ENCODE assay signal across 9 mouse cellular contexts in the genomic region with DNA sequence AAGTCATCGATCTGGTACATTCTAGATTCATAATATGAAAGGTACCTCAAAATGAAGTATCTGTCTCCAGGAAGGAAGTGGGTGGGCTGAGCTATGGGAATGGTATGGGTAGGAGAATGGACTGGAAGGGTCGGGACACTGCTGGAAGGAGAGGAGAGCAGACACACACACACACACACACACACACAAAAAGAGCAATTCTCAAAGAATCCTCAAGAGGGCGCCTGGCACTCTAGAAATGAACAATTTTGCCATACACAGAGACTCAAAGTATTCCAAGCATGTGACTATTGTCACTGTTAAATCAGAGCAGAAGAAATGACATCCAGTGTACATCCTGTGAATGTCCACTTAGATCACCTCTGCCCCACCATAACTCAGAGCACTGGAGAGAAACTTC. TPM values are rescaled to one million over a fixed set of nuclear protein-coding genes. Genes with fewer than 3 reads are reported as not detected.
DNase-seq lines count a peak whose midpoint lies in the region; ATAC-seq and TF ChIP-seq lines count a peak whose summit lies in the region.
"Had no signal": no experiment of that assay in that cellular context is flagged by ENCODE, and none has a peak within 500 bp of the region (broad histone marks: within the 10 kb centered on the region; RNA-seq: fewer than 3 reads in every experiment).

No protein-coding gene starts in this region.

- no peak overlapping the region for H3K4me3 ChIP-seq in heart, embryonic 12.5 days
- no peak overlapping the region for H3K4me3 ChIP-seq in MEL (ENCODE audit: control insufficient read depth in 1 of 2, insufficient read depth in 1 of 2, low read depth in 2 of 2, low read length in 2 of 2)
- H3K4me3 ChIP-seq: lung, embryonic 15.5 days had no signal

- no peaks in the 10 kb centered on the region for H3K9me3 ChIP-seq in heart, embryonic 12.5 days (replicated peaks)
- H3K9me3 ChIP-seq in MEL (replicated peaks; ENCODE audit: insufficient read depth, low read length), result no peaks in the 10 kb centered on the region
- H3K9me3 ChIP-seq: lung, embryonic 15.5 days had no signal

- H3K9ac ChIP-seq in heart, embryonic 12.5 days, result no peak overlapping the region
- no peak overlapping the region for H3K9ac ChIP-seq in MEL (ENCODE audit: control insufficient read depth, low read depth, low read length, poor library complexity, severe bottlenecking)
- H3K9ac ChIP-seq: lung, embryonic 15.5 days had no signal

- H3K79me2 ChIP-seq in MEL (ENCODE audit: control insufficient read depth, insufficient read depth, low read length, poor library complexity), result no peaks in the 10 kb centered on the region

- no peak for TF ChIP-seq EP300 in MEL (IDR thresholded peaks at IDR 0.05; ENCODE audit: low read depth in 1 of 2, low read length in 2 of 2)

- H3K27me3 ChIP-seq in heart, embryonic 12.5 days (replicated peaks), result no peaks in the 10 kb centered on the region
- H3K27me3 ChIP-seq in MEL (ENCODE audit: control insufficient read depth in 1 of 2, insufficient read depth in 2 of 2, low read length in 2 of 2), result no peaks in the 10 kb centered on the region
- no peaks in the 10 kb centered on the region for H3K27me3 ChIP-seq in splenic B cell, adult 2 months (ENCODE audit: control insufficient read depth, insufficient read depth, low read length, poor library complexity, severe bottlenecking)
- H3K27me3 ChIP-seq: lung, embryonic 15.5 days had no signal

- no peak for ATAC-seq in heart, embryonic 12.5 days (ENCODE audit: insufficient number of reproducible peaks, low FRiP score)
- no peak; the same call in 1 of the 2 replicates for ATAC-seq in erythroblast, adult 5-6 weeks (replicated peaks; ENCODE audit: low FRiP score, poor library complexity, severe bottlenecking)

- H3K36me3 ChIP-seq in heart, embryonic 12.5 days, result peaks cover 12% of the 10 kb centered on the region
- H3K36me3 ChIP-seq in MEL (ENCODE audit: control insufficient read depth in 1 of 2, insufficient read depth in 2 of 2, low read length in 2 of 2), result no peaks in the 10 kb centered on the region; a peak in 1 of 4 replicates
- H3K36me3 ChIP-seq in splenic B cell, adult 2 months (ENCODE audit: control insufficient read depth, insufficient read depth, low read length, poor library complexity, severe bottlenecking), result no peaks in the 10 kb centered on the region
- H3K36me3 ChIP-seq: lung, embryonic 15.5 days had no signal

- TF ChIP-seq RAD21 in MEL (IDR thresholded peaks at IDR 0.05; ENCODE audit: low read depth, low read length), result peak; percentile 90

- no peak overlapping the region for H3K27ac ChIP-seq in heart, embryonic 12.5 days (ENCODE audit: poor library complexity, severe bottlenecking)
- no peak overlapping the region for H3K27ac ChIP-seq in MEL (ENCODE audit: control insufficient read depth, low read depth, low read length)
- H3K27ac ChIP-seq: lung, embryonic 15.5 days had no signal

- WGBS in heart, embryonic 12.5 days, result 24% methylated on average over 3 of the region's 3 CpGs

- TF ChIP-seq POLR2A in MEL (IDR thresholded peaks at IDR 0.05; ENCODE audit: control insufficient read depth in 1 of 2, insufficient read depth in 1 of 2, low read depth in 1 of 2, low read length in 2 of 2, poor library complexity in 1 of 2), result no peak

- peaks cover 10% of the 10 kb centered on the region for H3K4me1 ChIP-seq in heart, embryonic 12.5 days (replicated peaks)
- H3K4me1 ChIP-seq in MEL (ENCODE audit: control insufficient read depth in 1 of 2, insufficient read depth in 2 of 2, low read length in 2 of 2), result no peaks in the 10 kb centered on the region

- intact Hi-C loops in heart, postnatal 36 days (cut with DNase I), result loop anchor here (2.0 to 10.0 kb wide), 3 partner anchors 74 to 272 kb away; no protein-coding TSS in a partner anchor

- peak; percentile 27 to 31 for DNase-seq in heart, postnatal 36 days
- DNase-seq in MEL (ENCODE audit: low read depth, low spot score), result peak; percentile 80
- DNase-seq in embryo, embryonic 11.5 days (ENCODE audit: low read depth, low spot score), result peak; percentile 49
- peak; percentile 65 for DNase-seq in kidney, postnatal 10 days
- DNase-seq in lung, postnatal 36 days, result peak; percentile 73
- DNase-seq in splenic B cell, adult 2 months (ENCODE audit: low read depth, low spot score), result peak; percentile 69

- no peak overlapping the region for H3K4me2 ChIP-seq in heart, embryonic 12.5 days
- H3K4me2 ChIP-seq: lung, embryonic 15.5 days had no signal

- TF ChIP-seq CTCF in MEL (IDR thresholded peaks at IDR 0.05 in 2 of 3, conservative IDR thresholded peaks at IDR 0.05 in 1 of 3; ENCODE audit: control insufficient read depth in 1 of 3, insufficient read depth in 1 of 3, low read depth in 2 of 3, low read length in 3 of 3, poor library complexity in 1 of 3, severe bottlenecking in 1 of 3), result peak; percentile 49 to 96 (median 73)

TF ChIP-seq in MEL, 35 proteins besides CTCF, POLR2A, EP300 and RAD21 (continues in another document):
- TF ChIP-seq TCF12 (IDR thresholded peaks at IDR 0.05; ENCODE audit: low read depth, low read length), result no peak
- TF ChIP-seq GABPA (IDR thresholded peaks at IDR 0.05; ENCODE audit: low read depth, low read length), result no peak
- peak; percentile 60 for TF ChIP-seq MAX (IDR thresholded peaks at IDR 0.05; ENCODE audit: low read length)
- TF ChIP-seq MAFK (IDR thresholded peaks at IDR 0.05; ENCODE audit: borderline replicate concordance, low read depth, low read length), result no peak
- TF ChIP-seq NELFE (IDR thresholded peaks at IDR 0.05; ENCODE audit: low read depth, low read length), result peak; percentile 28; the same call in 1 of the 2 replicates
- TF ChIP-seq MYC (IDR thresholded peaks at IDR 0.05; ENCODE audit: low read depth, low read length), result peak; percentile 66; the same call in 1 of the 2 replicates
- TF ChIP-seq USF2 (IDR thresholded peaks at IDR 0.05; ENCODE audit: borderline replicate concordance in 1 of 2, insufficient read depth in 1 of 2, low read depth in 1 of 2, low read length in 2 of 2), result no peak
- no peak for TF ChIP-seq E2F4 (IDR thresholded peaks at IDR 0.05; ENCODE audit: borderline replicate concordance, low read depth, low read length)
- TF ChIP-seq SIN3A (IDR thresholded peaks at IDR 0.05; ENCODE audit: low read length), result no peak; the same call in 1 of the 2 replicates
- TF ChIP-seq ZC3H11A (IDR thresholded peaks at IDR 0.05; ENCODE audit: low read depth, low read length), result peak; percentile 80
- TF ChIP-seq USF1 (IDR thresholded peaks at IDR 0.05; ENCODE audit: low read depth, low read length), result 0 out of 2 replicates have a peak, but pooled peaks have one; percentile 32
- no peak for TF ChIP-seq POLR2AphosphoS2 (IDR thresholded peaks at IDR 0.05; ENCODE audit: low read length)
- TF ChIP-seq MXI1 (IDR thresholded peaks at IDR 0.05; ENCODE audit: low read depth, low read length), result 0 out of 2 replicates have a peak, but pooled peaks have one; percentile 33
- no peak for TF ChIP-seq POLR2AphosphoS5 (IDR thresholded peaks at IDR 0.05; ENCODE audit: borderline replicate concordance, low read depth, low read length)
- 0 out of 2 replicates have a peak, but pooled peaks have one; percentile 37 for TF ChIP-seq ELF1 (IDR thresholded peaks at IDR 0.05; ENCODE audit: low read depth, low read length)

RNA-seq across cellular contexts. Expression of gene Osbpl7, which starts 22.1 kb away (rescaled TPM):
- 1 to 10 TPM; 3.8 to 4.9 TPM for total RNA-seq in heart, postnatal 36 days (2021)
- 4.8 and 5.5 TPM in 2 replicates for polyA plus RNA-seq in heart, embryonic 12.5 days (2016; fragmentation: Nextera tagmentation; extraction: Ambion mirVana)
- 8.3 and 11.5 TPM in 2 replicates for total RNA-seq in MEL (2012; rRNA removed)
- 10 to 100 TPM in 1 of 2 experiments, not detected in 1; 18.9 TPM for polyA plus RNA-seq in MEL (2012; ENCODE audit: insufficient read depth in 1 of 2, insufficient read length in 2 of 2, low read depth in 1 of 2, low replicate concordance in 2 of 2, missing spikeins in 1 of 2)
- total RNA-seq in erythroblast, adult 5-6 weeks (2015; ENCODE audit: low replicate concordance), result 5.6 and 7.3 TPM in 2 replicates
- 2.1 and 5.7 TPM in 2 replicates for total RNA-seq in erythroblast, adult 5-6 weeks (2017; ENCODE audit: low replicate concordance)

RNA-seq across cellular contexts. Expression of gene Mrpl10, which starts 31.2 kb away (rescaled TPM):
- total RNA-seq in heart, postnatal 36 days (2021), result 10 to 100 TPM; 85.0 to 89.8 TPM
- polyA plus RNA-seq in heart, embryonic 12.5 days (2016; fragmentation: Nextera tagmentation; extraction: Ambion mirVana), result 71.3 and 74.7 TPM in 2 replicates
- 79.3 and 89.7 TPM in 2 replicates for total RNA-seq in MEL (2012; rRNA removed)
- 100 to 1,000 TPM in 1 of 2 experiments, not detected in 1; 106 TPM for polyA plus RNA-seq in MEL (2012; ENCODE audit: insufficient read depth in 1 of 2, insufficient read length in 2 of 2, low read depth in 1 of 2, low replicate concordance in 2 of 2, missing spikeins in 1 of 2)
- total RNA-seq in erythroblast, adult 5-6 weeks (2015; ENCODE audit: low replicate concordance), result 8.8 TPM in 2 replicates
- total RNA-seq in erythroblast, adult 5-6 weeks (2017; ENCODE audit: low replicate concordance), result 5.6 and 6.2 TPM in 2 replicates

RNA-seq across cellular contexts. Expression of gene Lrrc46, which starts 31.3 kb away (rescaled TPM):
- total RNA-seq in heart, postnatal 36 days (2021), result not detected
- polyA plus RNA-seq in heart, embryonic 12.5 days (2016; fragmentation: Nextera tagmentation; extraction: Ambion mirVana), result 0.28 and 0.66 TPM in 2 replicates
- 0.19 and 0.20 TPM in 2 replicates for total RNA-seq in MEL (2012; rRNA removed)
- polyA plus RNA-seq in MEL (2012; ENCODE audit: insufficient read depth in 1 of 2, insufficient read length in 2 of 2, low read depth in 1 of 2, low replicate concordance in 2 of 2, missing spikeins in 1 of 2), result under 1 TPM in 1 of 2 experiments, not detected in 1; 0.75 TPM
- 6.5 TPM in 1 of 2 replicates, not detected in the other for total RNA-seq in erythroblast, adult 5-6 weeks (2015; ENCODE audit: low replicate concordance)
- total RNA-seq in erythroblast, adult 5-6 weeks (2017; ENCODE audit: low replicate concordance), result 0.17 TPM in 1 of 2 replicates, not detected in the other

RNA-seq across cellular contexts. Expression of gene Tbx21, which starts 42.6 kb away (rescaled TPM):
- not detected for total RNA-seq in heart, postnatal 36 days (2021)
- polyA plus RNA-seq in heart, embryonic 12.5 days (2016; fragmentation: Nextera tagmentation; extraction: Ambion mirVana), result not detected in 2 replicates
- not detected in 2 replicates for total RNA-seq in MEL (2012; rRNA removed)
- not detected for polyA plus RNA-seq in MEL (2012; ENCODE audit: insufficient read depth in 1 of 2, insufficient read length in 2 of 2, low read depth in 1 of 2, low replicate concordance in 2 of 2, missing spikeins in 1 of 2)
- not detected in 2 replicates for total RNA-seq in erythroblast, adult 5-6 weeks (2015; ENCODE audit: low replicate concordance)
- total RNA-seq in erythroblast, adult 5-6 weeks (2017; ENCODE audit: low replicate concordance), result not detected in 2 replicates

RNA-seq across cellular contexts. Expression of gene Scrn2, which starts 42.8 kb away (rescaled TPM):
- 10 to 100 TPM; 13.7 to 14.1 TPM for total RNA-seq in heart, postnatal 36 days (2021)
- polyA plus RNA-seq in heart, embryonic 12.5 days (2016; fragmentation: Nextera tagmentation; extraction: Ambion mirVana), result 17.0 and 18.3 TPM in 2 replicates
- total RNA-seq in MEL (2012; rRNA removed), result 19.8 and 26.7 TPM in 2 replicates
- 10 to 100 TPM in 1 of 2 experiments, not detected in 1; 14.8 TPM for polyA plus RNA-seq in MEL (2012; ENCODE audit: insufficient read depth in 1 of 2, insufficient read length in 2 of 2, low read depth in 1 of 2, low replicate concordance in 2 of 2, missing spikeins in 1 of 2)
- 0.84 TPM in 1 of 2 replicates, not detected in the other for total RNA-seq in erythroblast, adult 5-6 weeks (2015; ENCODE audit: low replicate concordance)
- 2.0 and 3.1 TPM in 2 replicates for total RNA-seq in erythroblast, adult 5-6 weeks (2017; ENCODE audit: low replicate concordance)

Comparison
In these comparisons a context has a peak if more than half of its experiments do, and no peak if none do; other contexts are left out.
1. DNase-seq: peak in every context shown above with its lines; median percentile 80 in MEL; 73 in lung, postnatal 36 days; 69 in splenic B cell, adult 2 months; 65 in kidney, postnatal 10 days; 49 in embryo, embryonic 11.5 days; 29 in heart, postnatal 36 days.